Mouse (Mus musculus): ENCODE measurements at regions not wholly inside any gene's neighbourhood (a gene's known extent, or its start where the extent isn't known, plus 50 kb on each side); places are given as distances from the start of the nearest gene placed in this dataset.

GRCm38 (mm10) chr2:51459486-51459885, 167.8 kb upstream of the Tas2r134 start:
- TF ChIP-seq ZC3H11A (IDR thresholded peaks at IDR 0.05; ENCODE audit: borderline replicate concordance, low read depth, low read length) (no peak), ZNF384 (IDR thresholded peaks at IDR 0.05; ENCODE audit: low read depth, low read length) (no peak), CHD2 (IDR thresholded peaks at IDR 0.05; ENCODE audit: low read depth, low read length) (no peak), MAFK (IDR thresholded peaks at IDR 0.05; ENCODE audit: insufficient read depth, low read depth, low read length) (no peak)

All from ES-E14 (cell line).